Mouse (Mus musculus): ENCODE data around the gene Adgrl3. TPM values are rescaled to one million over a fixed set of nuclear protein-coding genes. Genes with fewer than 3 reads are reported as not detected.

The Adgrl3 gene
- polyA plus RNA-seq, 1 experiment from 2014 or later: 19.4 TPM

GRCm38 (mm10) chr5:81661611-81662390 lies 641.9 kb downstream of the Adgrl3 start:
- DNase-seq (ENCODE audit: low spot score) (no peak), ATAC-seq (replicated peaks; ENCODE audit: low FRiP score) (no peak)
- Histone ChIP-seq H3K9ac (ENCODE audit: low read length) (no peak overlapping the region), H3K36me3 (ENCODE audit: control insufficient read depth, insufficient read depth, low read length) (no peaks in the 10 kb centered on the region), H3K27ac (ENCODE audit: low read depth, low read length) (no peak overlapping the region), H3K4me3 (ENCODE audit: low read depth, low read length) (no peak overlapping the region), H3K4me2 (ENCODE audit: low read depth, low read length, severe bottlenecking) (no peak overlapping the region), H3K27me3 (ENCODE audit: control insufficient read depth, insufficient read depth, low read length) (no peaks in the 10 kb centered on the region), H3K4me1 (replicated peaks; ENCODE audit: control insufficient read depth, insufficient read depth, low read length) (no peaks in the 10 kb centered on the region), H3K9me3 (ENCODE audit: control insufficient read depth, low read length) (no peaks in the 10 kb centered on the region)
- 36% methylated on average over 6 of the region's 6 CpGs for WGBS

- Histone ChIP-seq H3K27me3 (ENCODE audit: control insufficient read depth, insufficient read depth, low read length) (peaks cover 5% of the 10 kb centered on the region; the same call in 1 of the 2 replicates), H3K36me3 (ENCODE audit: control insufficient read depth, insufficient read depth, low read length) (no peaks in the 10 kb centered on the region), H3K27ac (ENCODE audit: low read depth, low read length) (no peak overlapping the region), H3K9ac (ENCODE audit: low read length) (no peak overlapping the region), H3K4me1 (replicated peaks; ENCODE audit: control insufficient read depth, insufficient read depth, low read length) (no peaks in the 10 kb centered on the region; the same call in 1 of the 2 replicates), H3K4me2 (ENCODE audit: low read depth, low read length, severe bottlenecking) (no peak overlapping the region), H3K9me3 (ENCODE audit: control insufficient read depth, low read length) (no peaks in the 10 kb centered on the region), H3K4me3 (ENCODE audit: low read depth, low read length) (no peak overlapping the region)
- DNase-seq (ENCODE audit: low spot score): peak; percentile 55
- WGBS: 22% methylated on average over 4 of the region's 4 CpGs
- ATAC-seq (replicated peaks; ENCODE audit: low FRiP score): peak; percentile 89
These were observed 651.1 kb downstream of the Adgrl3 start for GRCm38 (mm10) chr5:81671025-81671424.

- Histone ChIP-seq H3K36me3 (ENCODE audit: control insufficient read depth, insufficient read depth, low read length) (no peaks in the 10 kb centered on the region), H3K4me1 (replicated peaks; ENCODE audit: control insufficient read depth, insufficient read depth, low read length) (no peaks in the 10 kb centered on the region; the same call in 1 of the 2 replicates), H3K27me3 (ENCODE audit: control insufficient read depth, insufficient read depth, low read length) (peaks cover 2% of the 10 kb centered on the region; the same call in 1 of the 2 replicates), H3K27ac (ENCODE audit: low read depth, low read length) (no peak overlapping the region), H3K9ac (ENCODE audit: low read length) (no peak overlapping the region), H3K4me3 (ENCODE audit: low read depth, low read length) (no peak overlapping the region), H3K4me2 (ENCODE audit: low read depth, low read length, severe bottlenecking) (no peak overlapping the region), H3K9me3 (ENCODE audit: control insufficient read depth, low read length) (no peaks in the 10 kb centered on the region)
- WGBS: 85% methylated on average over 4 of the region's 4 CpGs
- ATAC-seq (replicated peaks; ENCODE audit: low FRiP score) (no peak), DNase-seq (ENCODE audit: low spot score) (no peak)
These were observed 654.5 kb downstream of the Adgrl3 start for GRCm38 (mm10) chr5:81674275-81674974.

GRCm38 (mm10) chr5:81674975-81675371 lies 655.0 kb downstream of the Adgrl3 start:
- Histone ChIP-seq H3K4me3 (ENCODE audit: low read depth, low read length) (no peak overlapping the region), H3K4me2 (ENCODE audit: low read depth, low read length, severe bottlenecking) (no peak overlapping the region), H3K4me1 (replicated peaks; ENCODE audit: control insufficient read depth, insufficient read depth, low read length) (no peaks in the 10 kb centered on the region; the same call in 1 of the 2 replicates), H3K9ac (ENCODE audit: low read length) (no peak overlapping the region), H3K27ac (ENCODE audit: low read depth, low read length) (no peak overlapping the region), H3K36me3 (ENCODE audit: control insufficient read depth, insufficient read depth, low read length) (no peaks in the 10 kb centered on the region), H3K27me3 (ENCODE audit: control insufficient read depth, insufficient read depth, low read length) (0 out of 2 replicates have a peak, but pooled peaks cover 2% of the 10 kb centered on the region), H3K9me3 (ENCODE audit: control insufficient read depth, low read length) (no peaks in the 10 kb centered on the region)
- ATAC-seq (replicated peaks; ENCODE audit: low FRiP score): no peak
- 65% methylated on average over 1 of the region's 1 CpGs for WGBS
- no peak for DNase-seq (ENCODE audit: low spot score)

DNA sequence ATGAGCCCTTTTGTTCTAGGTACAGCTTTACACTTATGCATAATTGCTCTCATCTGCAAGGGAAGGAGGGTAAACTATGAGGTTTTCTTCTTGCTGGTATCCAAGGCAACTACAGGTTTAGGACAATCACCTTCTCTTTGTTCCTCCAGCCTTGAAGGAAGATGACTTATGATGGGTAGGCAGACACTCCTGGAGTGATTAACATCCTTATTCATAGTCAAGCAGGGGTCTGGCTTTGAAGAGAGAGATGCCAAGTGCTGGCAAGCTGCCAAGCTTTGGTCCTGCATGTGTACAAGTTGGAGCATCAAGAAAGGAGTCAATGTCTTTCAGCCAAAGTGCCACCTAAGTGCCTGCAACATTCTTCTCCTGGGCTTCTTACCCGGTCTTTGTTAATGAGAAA lies 657.0 kb downstream of the Adgrl3 start:
- H3K9ac ChIP-seq (ENCODE audit: low read length): no peak overlapping the region
- H3K4me2 ChIP-seq (ENCODE audit: low read depth, low read length, severe bottlenecking): no peak overlapping the region
- H3K27me3 ChIP-seq (ENCODE audit: control insufficient read depth, insufficient read depth, low read length): 0 out of 2 replicates have a peak, but pooled peaks cover 2% of the 10 kb centered on the region
- WGBS: 88% methylated on average over 1 of the region's 1 CpGs
- no peaks in the 10 kb centered on the region for H3K36me3 ChIP-seq (ENCODE audit: control insufficient read depth, insufficient read depth, low read length)
- DNase-seq (ENCODE audit: low spot score) (no peak), ATAC-seq (replicated peaks; ENCODE audit: low FRiP score) (no peak)
- no peak overlapping the region for H3K4me3 ChIP-seq (ENCODE audit: low read depth, low read length)
- H3K27ac ChIP-seq (ENCODE audit: low read depth, low read length): no peak overlapping the region
- no peaks in the 10 kb centered on the region for H3K4me1 ChIP-seq (replicated peaks; ENCODE audit: control insufficient read depth, insufficient read depth, low read length)
- no peaks in the 10 kb centered on the region for H3K9me3 ChIP-seq (ENCODE audit: control insufficient read depth, low read length)

DNA sequence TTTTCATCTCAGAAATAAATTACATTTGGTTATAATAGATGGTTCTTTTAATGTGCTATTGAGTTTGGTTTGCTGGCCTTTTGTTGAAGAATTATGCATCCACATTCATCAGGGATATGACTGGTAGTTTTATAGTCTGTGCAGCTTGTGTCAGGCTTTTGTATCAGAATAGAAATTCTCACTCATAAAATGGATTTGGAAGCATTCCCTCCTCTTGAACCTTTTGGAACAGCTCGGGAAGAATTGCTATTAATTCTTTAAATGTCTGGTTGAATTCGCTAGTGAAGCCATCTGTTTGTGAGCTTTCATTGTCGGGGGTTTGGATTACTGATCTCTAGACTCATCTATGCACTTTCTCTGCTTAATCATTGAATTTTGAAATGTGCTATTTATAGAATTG lies 666.3 kb downstream of the Adgrl3 start:
- WGBS: 81% methylated on average over 3 of the region's 3 CpGs
- no peaks in the 10 kb centered on the region for H3K9me3 ChIP-seq (ENCODE audit: control insufficient read depth, low read length)

DNA sequence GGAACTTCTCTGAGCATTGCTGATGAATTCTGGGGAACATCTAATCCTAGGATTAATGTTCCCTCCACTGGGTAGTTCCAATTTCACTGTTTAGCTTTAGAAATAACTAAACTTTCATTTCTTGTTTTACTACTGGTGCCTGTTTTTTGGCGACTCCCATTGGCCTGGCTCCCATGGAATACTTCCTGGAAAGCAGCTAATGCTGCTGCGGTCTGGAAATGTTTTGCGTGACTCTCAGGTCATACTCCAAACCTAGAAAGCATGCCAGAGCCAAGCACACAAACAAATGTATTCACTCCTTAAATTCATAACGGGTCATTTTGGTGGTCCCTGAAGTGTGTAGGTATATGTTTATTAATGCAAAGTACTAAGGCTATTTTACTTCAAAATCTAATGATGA lies 666.9 kb downstream of the Adgrl3 start:
- no peaks in the 10 kb centered on the region for H3K27me3 ChIP-seq (ENCODE audit: control insufficient read depth, insufficient read depth, low read length)
- no peak for ATAC-seq (replicated peaks; ENCODE audit: low FRiP score)
- H3K36me3 ChIP-seq (ENCODE audit: control insufficient read depth, insufficient read depth, low read length): no peaks in the 10 kb centered on the region

More for the DNA sequence above, 666.3 kb downstream of the Adgrl3 start:
- Histone ChIP-seq H3K4me1 (replicated peaks; ENCODE audit: control insufficient read depth, insufficient read depth, low read length) (no peaks in the 10 kb centered on the region), H3K36me3 (ENCODE audit: control insufficient read depth, insufficient read depth, low read length) (no peaks in the 10 kb centered on the region), H3K27me3 (ENCODE audit: control insufficient read depth, insufficient read depth, low read length) (no peaks in the 10 kb centered on the region), H3K4me3 (ENCODE audit: low read depth, low read length) (no peak overlapping the region), H3K27ac (ENCODE audit: low read depth, low read length) (no peak overlapping the region), H3K9ac (ENCODE audit: low read length) (no peak overlapping the region), H3K4me2 (ENCODE audit: low read depth, low read length, severe bottlenecking) (no peak overlapping the region)
- no peak for ATAC-seq (replicated peaks; ENCODE audit: low FRiP score)
- no peak for DNase-seq (ENCODE audit: low spot score)

GRCm38 (mm10) chr5:81729620-81730019 lies 709.7 kb downstream of the Adgrl3 start:
- no peak for DNase-seq (ENCODE audit: low spot score)
- Histone ChIP-seq H3K9me3 (ENCODE audit: control insufficient read depth, low read length) (no peaks in the 10 kb centered on the region), H3K27me3 (ENCODE audit: control insufficient read depth, insufficient read depth, low read length) (no peaks in the 10 kb centered on the region), H3K4me3 (ENCODE audit: low read depth, low read length) (no peak overlapping the region), H3K27ac (ENCODE audit: low read depth, low read length) (no peak overlapping the region), H3K4me2 (ENCODE audit: low read depth, low read length, severe bottlenecking) (no peak overlapping the region), H3K36me3 (ENCODE audit: control insufficient read depth, insufficient read depth, low read length) (no peaks in the 10 kb centered on the region), H3K4me1 (replicated peaks; ENCODE audit: control insufficient read depth, insufficient read depth, low read length) (no peaks in the 10 kb centered on the region), H3K9ac (ENCODE audit: low read length) (no peak overlapping the region)
- no peak for ATAC-seq (replicated peaks; ENCODE audit: low FRiP score)
- WGBS: 63% methylated on average over 3 of the region's 3 CpGs

More for the DNA sequence above, 666.9 kb downstream of the Adgrl3 start:
- Histone ChIP-seq H3K4me3 (ENCODE audit: low read depth, low read length) (no peak overlapping the region), H3K9ac (ENCODE audit: low read length) (no peak overlapping the region), H3K4me2 (ENCODE audit: low read depth, low read length, severe bottlenecking) (no peak overlapping the region), H3K9me3 (ENCODE audit: control insufficient read depth, low read length) (no peaks in the 10 kb centered on the region), H3K27ac (ENCODE audit: low read depth, low read length) (no peak overlapping the region), H3K4me1 (replicated peaks; ENCODE audit: control insufficient read depth, insufficient read depth, low read length) (no peaks in the 10 kb centered on the region)
- 90% methylated on average over 4 of the region's 4 CpGs for WGBS
- no peak for DNase-seq (ENCODE audit: low spot score)
